Mouse (Mus musculus) neural tube, embryonic 12.5 days (tissue): ENCODE data around the gene Samm50. TPM values are rescaled to one million over a fixed set of nuclear protein-coding genes. Genes with fewer than 3 reads are reported as not detected.

Experiments
- ATAC-seq: fragments of 200-750 bp; cut with Nextera tagmentation; 2 replicates; pipeline ENCODE4 v1.8.0; 2017; ENCODE audit warnings: low read depth, mild to moderate bottlenecking, moderate TSS enrichment, moderate library complexity; ENCODE audit not compliant: low FRiP score
- H3K27ac ChIP-seq: fragments of 300-500 bp; sonication (generic); 2 replicates; pipeline ENCODE4 v1.5.1; 2016
- H3K27me3 ChIP-seq: fragments of 300-500 bp; sonication (generic); replicated peaks from 2 replicates; pipeline ENCODE4 v1.6.1; 2016; ENCODE audit warnings: mild to moderate bottlenecking
- H3K36me3 ChIP-seq: fragments of 300-500 bp; sonication (generic); 2 replicates; pipeline ENCODE4 v1.6.1; 2016; ENCODE audit warnings: mild to moderate bottlenecking
- H3K4me1 ChIP-seq: fragments of 300-500 bp; sonication (generic); 2 replicates; pipeline ENCODE4 v1.6.1; 2016
- H3K4me2 ChIP-seq: fragments of 300-500 bp; sonication (generic); replicated peaks from 2 replicates; pipeline ENCODE4 v1.6.1; 2016; ENCODE audit warnings: mild to moderate bottlenecking
- H3K4me3 ChIP-seq: fragments of 300-500 bp; sonication (generic); 2 replicates; pipeline ENCODE4 v1.5.1; 2016
- H3K9ac ChIP-seq: fragments of 300-500 bp; sonication (generic); 2 replicates; pipeline ENCODE4 v1.6.1; 2016; ENCODE audit warnings: mild to moderate bottlenecking
- H3K9me3 ChIP-seq: fragments of 300-500 bp; sonication (generic); 2 replicates; pipeline ENCODE4 v1.6.1; 2016; ENCODE audit warnings: mild to moderate bottlenecking
- WGBS: fragments of 180-500 bp; shearing (Covaris S2); methylation state at CpG from one replicate; pipeline ENCODE4 v1.1.7; 2016; 5-methylcytosine and 5-hydroxymethylcytosine counted together
- polyA plus RNA-seq: library from polyadenylated mRNA; unstranded; fragments of >200 nt; fragmentation: Nextera tagmentation; extraction: Ambion mirVana; gene quantifications from 2 replicates; pipeline ENCODE4 v1.2.1, GENCODE M21; 2016

Samm50 gene
- polyA plus RNA-seq, 1 experiment from 2014 or later, result 91.7 TPM

DNA sequence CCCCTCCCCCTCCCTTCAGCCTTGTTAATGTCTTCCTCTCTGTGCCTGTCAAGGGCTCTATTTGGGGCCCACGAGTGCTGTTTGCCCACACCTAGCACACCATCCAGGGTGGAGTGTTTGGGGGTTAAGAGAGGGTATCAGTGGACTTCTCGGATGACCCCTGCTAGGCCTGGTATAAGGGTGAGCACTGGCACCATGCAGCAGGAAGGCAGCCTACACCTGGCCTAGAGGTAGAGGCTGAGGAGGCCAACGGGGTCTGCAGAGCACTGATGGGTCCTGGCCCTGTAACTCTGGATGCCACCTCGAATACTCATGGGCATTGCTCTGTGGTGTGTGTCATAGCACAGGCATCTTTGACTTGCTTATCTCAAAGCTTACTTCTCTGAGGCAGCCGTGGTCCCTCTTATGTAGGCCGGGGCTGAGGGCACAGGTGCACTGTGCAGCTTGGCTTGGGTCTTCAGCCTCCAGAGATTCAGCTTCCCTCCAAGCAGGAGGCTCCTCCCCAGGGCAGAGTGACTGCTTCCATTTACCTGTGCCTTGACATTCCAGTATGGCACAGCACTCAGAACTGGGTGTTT is 21.2 kb downstream of the Samm50 start:
- Histone ChIP-seq H3K4me2 (no peak overlapping the region), H3K4me1 (peaks cover 27% of the 10 kb centered on the region; the same call in 1 of the 2 replicates), H3K4me3 (no peak overlapping the region), H3K9ac (no peak overlapping the region), H3K27ac (no peak overlapping the region), H3K27me3 (no peaks in the 10 kb centered on the region), H3K36me3 (peaks cover 43% of the 10 kb centered on the region), H3K9me3 (no peaks in the 10 kb centered on the region)
- no peak for ATAC-seq
- 92% methylated on average over 6 of the region's 6 CpGs for WGBS

DNA sequence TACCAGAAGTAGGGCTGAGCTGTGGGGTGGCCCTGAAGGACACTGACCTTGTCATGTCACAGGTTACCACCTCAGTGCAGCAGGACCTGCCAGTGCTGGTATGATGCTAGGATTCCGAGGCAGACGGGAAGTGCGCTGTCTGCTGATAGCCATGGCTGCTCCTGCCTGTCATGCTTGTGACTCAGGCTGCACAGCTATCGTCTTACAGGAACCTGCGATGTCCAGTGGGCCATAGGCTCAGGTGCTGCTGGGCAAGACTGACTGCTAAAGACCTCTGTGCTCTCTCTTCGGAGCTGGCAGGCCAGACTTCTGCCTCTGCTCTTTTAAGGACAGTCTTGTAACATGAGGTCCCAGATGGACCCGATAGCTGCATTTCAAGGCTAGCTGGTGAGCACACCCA is 22.4 kb downstream of the Samm50 start:
- H3K36me3 ChIP-seq, result peaks cover 34% of the 10 kb centered on the region
- no peak for ATAC-seq
- H3K27ac ChIP-seq, result no peak overlapping the region
- H3K4me3 ChIP-seq, result no peak overlapping the region
- 86% methylated on average over 7 of the region's 7 CpGs for WGBS
- H3K9me3 ChIP-seq, result no peaks in the 10 kb centered on the region
- peaks cover 39% of the 10 kb centered on the region for H3K4me1 ChIP-seq
- H3K27me3 ChIP-seq, result no peaks in the 10 kb centered on the region
- H3K4me2 ChIP-seq, result no peak overlapping the region
- H3K9ac ChIP-seq, result no peak overlapping the region

- Histone ChIP-seq H3K9me3 (no peaks in the 10 kb centered on the region), H3K9ac (no peak overlapping the region), H3K36me3 (peaks cover 26% of the 10 kb centered on the region), H3K4me3 (no peak overlapping the region), H3K4me1 (peaks cover 41% of the 10 kb centered on the region), H3K4me2 (no peak overlapping the region), H3K27ac (no peak overlapping the region), H3K27me3 (no peaks in the 10 kb centered on the region)
- ATAC-seq, result no peak
- WGBS, result 89% methylated on average over 2 of the region's 2 CpGs
Measured at GRCm38 (mm10) chr15:84215273-84215672, 23.2 kb downstream of the Samm50 start.

DNA sequence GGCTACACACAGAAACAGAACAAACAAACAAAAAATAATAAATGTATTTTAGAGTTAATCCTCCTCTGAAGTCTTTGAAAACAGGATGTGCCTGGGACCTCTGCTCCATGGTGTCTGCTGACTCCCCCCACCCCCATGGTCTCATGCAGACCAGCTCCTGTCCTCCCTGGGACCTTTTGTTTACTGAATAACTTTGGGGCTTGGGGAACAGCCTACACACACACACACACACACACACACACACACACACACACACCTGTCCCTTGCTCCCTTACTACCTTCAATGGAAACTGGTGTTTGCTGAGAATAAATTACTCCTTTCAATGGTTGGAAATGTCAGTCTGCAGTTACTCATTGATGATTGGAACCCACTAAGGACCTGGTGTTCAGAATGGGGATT is 24.0 kb downstream of the Samm50 start:
- H3K27me3 ChIP-seq, result no peaks in the 10 kb centered on the region
- peaks cover 18% of the 10 kb centered on the region for H3K36me3 ChIP-seq
- no peaks in the 10 kb centered on the region for H3K9me3 ChIP-seq
- H3K4me3 ChIP-seq, result no peak overlapping the region
- H3K4me2 ChIP-seq, result no peak overlapping the region
- peaks cover 41% of the 10 kb centered on the region for H3K4me1 ChIP-seq
- no peak overlapping the region for H3K27ac ChIP-seq
- no peak for ATAC-seq
- H3K9ac ChIP-seq, result no peak overlapping the region

DNA sequence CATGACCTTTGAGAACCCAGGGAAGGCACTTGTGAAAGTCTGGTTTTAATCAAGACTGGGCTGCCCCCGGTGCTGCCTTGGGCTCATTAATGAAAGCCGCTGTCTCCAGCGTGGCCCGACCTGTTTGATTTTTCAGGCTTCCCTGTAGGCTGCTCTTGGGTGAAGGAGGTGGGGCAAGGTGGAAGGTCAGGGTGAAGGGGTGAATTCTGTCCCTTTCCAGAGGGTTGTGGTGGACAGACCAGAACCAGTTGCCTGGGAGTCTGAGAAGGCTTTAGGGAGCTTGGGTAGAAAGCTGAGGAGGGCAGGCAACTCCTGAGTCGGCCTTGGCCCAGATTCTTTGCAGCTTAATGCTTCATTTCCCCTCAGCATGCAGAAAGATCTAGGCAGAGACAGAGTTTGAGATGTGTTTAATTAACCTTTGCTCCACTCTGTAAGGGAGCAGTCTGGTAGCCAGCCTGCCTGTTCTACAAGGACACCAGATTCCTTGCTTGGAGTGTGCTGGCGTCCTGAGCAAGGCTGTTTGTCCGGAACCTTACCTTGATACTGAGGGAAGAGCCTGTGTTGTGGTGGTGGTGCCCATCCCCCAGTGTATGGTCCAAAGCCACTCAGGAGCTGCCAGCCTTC is 24.5 kb downstream of the Samm50 start:
- Histone ChIP-seq H3K4me1 (peaks cover 41% of the 10 kb centered on the region), H3K9me3 (no peaks in the 10 kb centered on the region), H3K36me3 (peaks cover 13% of the 10 kb centered on the region; the same call in 1 of the 2 replicates), H3K4me3 (no peak overlapping the region), H3K9ac (no peak overlapping the region), H3K27me3 (no peaks in the 10 kb centered on the region), H3K27ac (no peak overlapping the region), H3K4me2 (no peak overlapping the region)
- WGBS, result 50% methylated on average over 7 of the region's 7 CpGs
- no peak for ATAC-seq

GRCm38 (mm10) chr15:84217969-84218782 is 26.1 kb downstream of the Samm50 start:
- Histone ChIP-seq H3K27me3 (no peaks in the 10 kb centered on the region), H3K9me3 (no peaks in the 10 kb centered on the region), H3K4me1 (peaks cover 41% of the 10 kb centered on the region), H3K4me3 (no peak overlapping the region), H3K9ac (no peak overlapping the region), H3K36me3 (peaks cover 8% of the 10 kb centered on the region; the same call in 1 of the 2 replicates), H3K27ac (no peak overlapping the region), H3K4me2 (peak overlapping the region; percentile 24; the same call in 1 of the 2 replicates)
- 17% methylated on average over 23 of the region's 23 CpGs for WGBS
- no peak for ATAC-seq

DNA sequence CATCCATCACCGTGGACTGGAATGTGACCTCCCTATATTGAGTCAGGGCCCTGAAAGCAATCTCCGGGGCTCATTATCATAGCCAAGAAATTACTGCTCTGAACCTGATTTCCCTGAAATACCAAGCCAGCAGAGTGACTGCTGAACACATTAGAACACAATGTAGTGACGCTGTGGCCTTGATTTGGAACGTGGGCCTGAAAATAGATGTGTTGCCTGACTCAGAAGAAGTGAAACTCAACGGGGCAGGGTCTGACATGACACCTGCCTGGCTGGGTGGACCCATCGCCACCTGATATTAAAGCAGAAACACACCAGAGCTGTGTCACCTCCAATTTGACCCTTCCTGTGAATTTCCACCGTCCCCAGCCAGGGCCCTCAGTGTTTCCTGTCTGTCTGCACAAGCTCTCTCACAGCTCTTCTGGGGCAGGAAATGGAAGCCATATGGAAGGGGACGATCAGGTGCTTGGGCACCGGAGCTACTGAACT is 26.8 kb downstream of the Samm50 start:
- H3K27me3 ChIP-seq, result no peaks in the 10 kb centered on the region
- no peaks in the 10 kb centered on the region for H3K9me3 ChIP-seq
- peaks cover 38% of the 10 kb centered on the region for H3K4me1 ChIP-seq
- H3K36me3 ChIP-seq, result peaks cover 8% of the 10 kb centered on the region; the same call in 1 of the 2 replicates
- peak overlapping the region; percentile 24; the same call in 1 of the 2 replicates for H3K4me2 ChIP-seq
- no peak for ATAC-seq
- H3K4me3 ChIP-seq, result no peak overlapping the region
- H3K27ac ChIP-seq, result peak overlapping the region; percentile 60; the same call in 1 of the 2 replicates
- no peak overlapping the region for H3K9ac ChIP-seq
- 30% methylated on average over 9 of the region's 9 CpGs for WGBS

GRCm38 (mm10) chr15:84221539-84221938 is 29.5 kb downstream of the Samm50 start:
- Histone ChIP-seq H3K9me3 (no peaks in the 10 kb centered on the region), H3K9ac (no peak overlapping the region), H3K4me1 (peaks cover 42% of the 10 kb centered on the region), H3K27ac (no peak overlapping the region), H3K27me3 (no peaks in the 10 kb centered on the region), H3K4me3 (no peak overlapping the region), H3K36me3 (no peaks in the 10 kb centered on the region), H3K4me2 (no peak overlapping the region)
- no peak for ATAC-seq
- WGBS, result 83% methylated on average over 5 of the region's 5 CpGs

DNA sequence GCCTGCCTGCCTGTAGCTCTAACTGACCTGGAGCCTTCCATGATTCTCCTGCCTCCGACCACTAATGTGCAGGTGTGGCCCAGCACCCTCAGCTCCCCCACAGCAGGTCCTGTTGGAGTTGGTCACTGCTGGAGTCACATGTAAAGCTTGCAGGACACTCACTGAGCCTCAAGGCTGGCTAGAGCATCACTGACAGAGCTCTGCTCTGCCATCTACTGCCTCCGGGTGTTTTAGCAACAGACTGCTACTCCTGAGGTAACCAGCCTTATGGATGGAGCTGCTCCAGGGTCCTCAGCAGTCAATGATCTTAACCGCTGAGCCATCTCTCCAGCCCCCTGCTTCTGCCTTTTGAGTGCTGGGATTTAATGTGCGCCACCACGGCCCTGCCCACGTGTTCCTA is 31.4 kb downstream of the Samm50 start:
- H3K4me1 ChIP-seq, result peaks cover 46% of the 10 kb centered on the region
- WGBS, result 29% methylated on average over 6 of the region's 6 CpGs
- no peak overlapping the region for H3K9ac ChIP-seq
- H3K27me3 ChIP-seq, result no peaks in the 10 kb centered on the region
- H3K36me3 ChIP-seq, result no peaks in the 10 kb centered on the region
- H3K27ac ChIP-seq, result no peak overlapping the region
- no peak overlapping the region for H3K4me3 ChIP-seq
- no peak overlapping the region for H3K4me2 ChIP-seq
- H3K9me3 ChIP-seq, result no peaks in the 10 kb centered on the region
- no peak for ATAC-seq

- Histone ChIP-seq H3K4me3 (no peak overlapping the region), H3K4me2 (0 out of 2 replicates have a peak overlapping the region, but pooled peaks have one; percentile 2), H3K4me1 (peaks cover 34% of the 10 kb centered on the region), H3K9ac (no peak overlapping the region), H3K9me3 (no peaks in the 10 kb centered on the region), H3K27ac (no peak overlapping the region), H3K27me3 (0 out of 2 replicates have a peak, but pooled peaks cover 3% of the 10 kb centered on the region), H3K36me3 (no peaks in the 10 kb centered on the region)
- WGBS, result 47% methylated on average over 10 of the region's 10 CpGs
- ATAC-seq, result no peak
Measured at GRCm38 (mm10) chr15:84224779-84225178, 32.7 kb downstream of the Samm50 start.

DNA sequence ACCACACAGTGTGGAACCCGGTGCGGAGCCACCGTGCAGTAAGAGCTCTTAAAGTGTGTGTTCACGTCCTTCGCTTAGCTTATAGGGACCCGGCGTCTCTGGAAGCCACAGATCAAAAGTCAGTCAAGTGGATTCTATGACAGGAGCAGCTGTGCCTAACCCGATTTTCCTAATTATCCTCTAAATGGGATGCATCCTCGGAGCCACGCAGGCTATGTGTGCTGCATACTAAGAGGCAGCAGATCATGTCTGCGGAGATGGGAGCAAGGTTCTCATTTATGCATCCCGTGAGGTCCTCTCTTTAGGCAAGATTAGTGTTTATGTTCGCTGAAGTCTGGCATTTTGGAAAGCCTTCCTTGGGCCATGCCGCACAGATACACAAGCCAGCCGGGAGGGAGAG is 34.9 kb downstream of the Samm50 start:
- ATAC-seq, result peak; percentile 36
- H3K4me3 ChIP-seq, result no peak overlapping the region
- WGBS, result 41% methylated on average over 15 of the region's 15 CpGs
- peaks cover 47% of the 10 kb centered on the region for H3K4me1 ChIP-seq
- peak overlapping the region; percentile 19 for H3K4me2 ChIP-seq
- peak overlapping the region; percentile 18; the same call in 1 of the 2 replicates for H3K27ac ChIP-seq
- no peaks in the 10 kb centered on the region for H3K9me3 ChIP-seq
- no peak overlapping the region for H3K9ac ChIP-seq
- no peaks in the 10 kb centered on the region for H3K36me3 ChIP-seq
- H3K27me3 ChIP-seq, result 0 out of 2 replicates have a peak, but pooled peaks cover 4% of the 10 kb centered on the region

- H3K36me3 ChIP-seq, result no peaks in the 10 kb centered on the region
- peaks cover 42% of the 10 kb centered on the region for H3K4me1 ChIP-seq
- H3K27me3 ChIP-seq, result 0 out of 2 replicates have a peak, but pooled peaks cover 4% of the 10 kb centered on the region
- H3K4me3 ChIP-seq, result no peak overlapping the region
- H3K9me3 ChIP-seq, result no peaks in the 10 kb centered on the region
- no peak overlapping the region for H3K9ac ChIP-seq
- 22% methylated on average over 5 of the region's 5 CpGs for WGBS
- no peak for ATAC-seq
- H3K4me2 ChIP-seq, result peak overlapping the region; percentile 90
- no peak overlapping the region for H3K27ac ChIP-seq
Measured at GRCm38 (mm10) chr15:84230661-84231060, 38.6 kb downstream of the Samm50 start.
